Mouse (Mus musculus) heart, adult 8-10 months (tissue): Measurements from ENCODE around the gene Klhl30. TPM values are rescaled to one million over a fixed set of nuclear protein-coding genes. Genes with fewer than 3 reads are reported as not detected.
A peak's percentile ranks its signal among the peaks of the same experiment; 100 is the strongest.

Source experiments
- DNase-seq: peaks from one replicate; pipeline ENCODE4 v3.0.0; 2022; ENCODE audit warnings: low spot score
- total RNA-seq, 4 experiments: library from RNA; stranded (reverse); gene quantifications; 2 replicates each; pipeline ENCODE4 v1.2.4; 2022

The Klhl30 gene
- total RNA-seq = 10 to 100 TPM; 36.7 to 52.8 (median 42.5) TPM

DNA sequence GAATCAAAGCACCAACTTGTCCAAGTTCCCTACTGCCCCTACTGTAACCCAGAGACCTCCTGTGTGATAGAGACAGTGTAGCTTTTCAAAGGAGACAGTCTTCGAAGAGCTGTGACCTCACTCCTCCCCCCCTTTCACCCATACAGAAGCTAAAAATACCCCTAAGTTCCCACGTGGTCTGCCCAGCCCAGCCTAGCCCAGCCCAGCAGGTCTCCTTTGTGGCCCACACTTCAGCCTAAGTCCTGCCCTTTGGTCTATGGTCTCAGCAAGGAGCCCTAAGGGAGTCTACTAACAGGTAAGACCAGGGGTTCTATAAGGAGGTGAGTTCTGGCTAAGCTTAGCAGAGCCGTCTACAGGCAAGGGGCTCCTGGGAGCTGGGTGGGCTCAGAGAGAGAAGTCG lies at the start of gene Klhl30:
Gene Klhl30 (plus strand): TSS at position 176 of the 400 bp plus-strand sequence.
- DNase-seq = peak; percentile 31

- DNase-seq = no peak
Measured at GRCm38 (mm10) chr1:91301206-91301920, 49.5 kb upstream of the Klhl30 start.

DNA sequence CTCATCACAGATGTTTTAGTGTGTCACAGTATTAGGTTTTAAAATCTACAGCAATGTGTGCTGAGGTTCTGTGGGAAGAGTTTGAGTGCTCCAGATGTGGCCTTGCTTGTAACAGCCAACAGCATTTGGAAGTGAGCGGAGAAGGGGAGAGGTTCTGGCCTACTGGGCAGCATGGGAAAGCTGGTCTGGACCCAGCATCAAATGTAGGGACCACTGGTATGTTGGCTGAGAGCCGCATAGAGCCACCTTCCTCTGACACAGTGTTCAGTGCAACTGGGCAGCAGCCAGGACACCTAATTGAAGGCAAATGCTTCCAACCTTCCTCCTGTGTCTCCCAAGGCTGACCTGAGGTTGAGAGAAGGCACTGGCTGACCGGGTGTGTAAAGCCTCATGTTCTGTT lies 48.8 kb upstream of the Klhl30 start:
- no peak for DNase-seq

- no peak for DNase-seq
Measured at GRCm38 (mm10) chr1:91304621-91305020, 46.2 kb upstream of the Klhl30 start.

DNA sequence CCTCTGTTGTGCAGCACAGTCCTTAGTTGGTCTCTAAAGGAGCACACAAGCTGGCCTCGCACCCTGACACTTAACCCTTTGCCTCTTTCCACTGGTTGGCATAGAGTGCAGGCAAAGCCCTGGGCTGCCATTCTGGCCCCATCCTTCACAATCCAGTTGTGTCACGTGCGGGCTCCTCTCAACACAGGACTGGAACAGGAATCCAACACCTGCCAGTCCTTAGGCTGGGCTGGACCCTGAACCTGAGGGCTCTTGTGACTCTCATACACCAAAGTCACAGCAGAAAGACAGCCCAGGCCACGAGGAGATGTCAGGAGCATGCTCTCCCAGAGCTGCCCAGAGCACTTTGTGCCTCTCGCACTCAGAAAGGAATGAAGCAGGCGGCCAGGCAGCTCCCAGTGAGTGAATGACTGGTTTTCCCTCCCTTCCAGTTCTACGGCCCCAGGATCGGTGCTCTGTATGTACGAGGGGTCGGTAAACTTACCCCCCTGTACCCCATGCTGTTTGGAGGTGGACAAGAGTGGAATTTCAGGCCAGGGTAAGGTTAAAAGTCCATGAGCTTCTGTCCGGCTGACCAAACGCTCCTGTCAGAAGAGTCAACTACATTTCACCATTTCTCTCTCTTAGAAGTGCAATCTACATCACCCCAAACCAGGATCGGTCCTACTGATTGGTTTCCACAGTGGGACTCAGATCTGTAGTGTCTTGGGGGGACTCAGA lies 41.3 kb upstream of the Klhl30 start:
- no peak for DNase-seq

- DNase-seq = no peak
Measured at GRCm38 (mm10) chr1:91312273-91312672, 38.5 kb upstream of the Klhl30 start.

DNA sequence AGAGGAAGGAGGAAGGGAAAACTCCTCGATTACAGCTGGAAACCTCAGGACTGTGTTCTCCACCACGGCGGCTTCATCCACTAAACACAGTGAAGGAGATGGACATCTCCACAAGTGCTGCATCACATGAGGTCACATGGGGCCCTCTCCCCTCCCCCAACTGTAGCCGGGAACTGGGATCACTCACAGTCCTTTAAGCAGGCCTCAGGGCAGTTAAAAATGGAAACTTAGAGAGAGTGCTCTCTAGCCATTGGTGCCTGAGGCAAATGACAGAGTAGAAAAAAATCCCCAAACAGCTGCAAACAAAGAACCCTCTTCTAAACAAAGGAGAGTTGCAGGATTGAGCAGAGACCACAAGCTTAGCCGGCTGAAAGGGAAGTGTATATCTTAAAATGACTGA lies 37.6 kb upstream of the Klhl30 start:
- peak; percentile 19 for DNase-seq

DNA sequence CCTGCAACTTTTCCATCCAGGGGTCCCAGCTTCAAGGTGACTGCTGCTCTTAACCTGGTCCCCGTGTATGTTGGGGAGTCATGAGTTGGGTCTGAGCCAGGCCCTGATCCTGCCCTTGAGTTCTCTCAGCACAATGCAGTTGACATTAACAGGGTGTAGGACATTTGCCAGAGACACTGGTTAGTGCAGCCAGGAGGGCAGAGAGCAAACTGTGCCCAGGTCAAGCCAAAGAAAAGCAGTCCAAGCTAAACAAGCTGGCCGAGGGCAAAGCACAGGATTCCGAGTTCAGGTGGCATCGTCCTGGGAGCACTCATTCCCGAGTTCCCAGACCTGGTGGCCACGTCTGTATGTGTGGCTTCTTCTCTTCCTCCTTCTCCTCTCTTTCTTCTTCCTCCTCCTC lies 33.2 kb upstream of the Klhl30 start:
- DNase-seq = no peak

GRCm38 (mm10) chr1:91321760-91322438 lies 28.9 kb upstream of the Klhl30 start, which contains the start of gene Espnl:
Gene Espnl, plus strand, starts transcription at chr1:91322075.
- DNase-seq = no peak

- no peak for DNase-seq
Measured at GRCm38 (mm10) chr1:91324646-91325045, 26.2 kb upstream of the Klhl30 start.

GRCm38 (mm10) chr1:91325488-91326042 lies 25.3 kb upstream of the Klhl30 start:
- DNase-seq = no peak

- no peak for DNase-seq
Measured at GRCm38 (mm10) chr1:91332102-91332501, 18.7 kb upstream of the Klhl30 start.

DNA sequence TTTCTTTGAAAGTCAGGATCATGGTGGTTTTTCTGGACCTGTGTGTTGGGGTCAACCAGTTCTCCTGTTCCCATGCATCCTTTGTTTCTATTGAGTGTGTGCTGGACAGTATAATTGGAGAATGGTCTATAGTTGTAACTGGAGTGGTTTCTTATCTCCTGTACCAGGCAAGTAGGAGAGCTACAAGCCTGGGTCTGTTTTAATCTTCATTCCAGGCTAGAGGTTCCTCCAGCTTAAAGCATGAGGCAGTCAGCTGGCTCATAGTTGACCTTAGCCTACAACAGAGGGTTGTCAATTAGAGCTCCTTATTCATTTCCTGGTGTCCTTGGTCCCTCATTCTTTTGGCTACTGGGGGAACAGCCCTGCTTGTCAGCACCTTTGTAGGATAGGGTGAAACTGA lies 17.2 kb upstream of the Klhl30 start:
- DNase-seq = no peak

GRCm38 (mm10) chr1:91337355-91337754 lies 13.5 kb upstream of the Klhl30 start:
- DNase-seq = no peak

GRCm38 (mm10) chr1:91344001-91344400 lies 6.8 kb upstream of the Klhl30 start:
- no peak for DNase-seq

GRCm38 (mm10) chr1:91344921-91345685 lies 5.7 kb upstream of the Klhl30 start:
- no peak for DNase-seq

DNA sequence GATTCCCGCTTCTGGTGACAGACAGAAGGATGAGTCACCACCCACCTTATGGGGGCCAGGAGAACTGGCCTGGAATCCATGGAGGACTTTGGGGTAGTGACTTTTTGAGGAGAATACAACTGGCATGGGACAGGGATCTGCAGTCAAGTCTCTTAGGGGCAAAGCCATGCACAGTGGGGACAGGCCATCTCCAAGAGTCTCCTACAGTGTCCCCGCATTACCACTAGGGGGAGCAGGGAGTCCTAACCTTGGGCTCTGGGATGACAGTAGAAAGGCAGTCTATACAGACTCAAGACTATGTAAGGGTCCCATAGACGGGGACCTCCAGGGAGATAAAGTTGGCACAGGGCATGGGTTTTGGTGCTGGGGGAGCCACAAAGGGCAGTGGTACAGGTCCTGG lies 3.9 kb upstream of the Klhl30 start:
- peak; percentile 56 for DNase-seq

DNA sequence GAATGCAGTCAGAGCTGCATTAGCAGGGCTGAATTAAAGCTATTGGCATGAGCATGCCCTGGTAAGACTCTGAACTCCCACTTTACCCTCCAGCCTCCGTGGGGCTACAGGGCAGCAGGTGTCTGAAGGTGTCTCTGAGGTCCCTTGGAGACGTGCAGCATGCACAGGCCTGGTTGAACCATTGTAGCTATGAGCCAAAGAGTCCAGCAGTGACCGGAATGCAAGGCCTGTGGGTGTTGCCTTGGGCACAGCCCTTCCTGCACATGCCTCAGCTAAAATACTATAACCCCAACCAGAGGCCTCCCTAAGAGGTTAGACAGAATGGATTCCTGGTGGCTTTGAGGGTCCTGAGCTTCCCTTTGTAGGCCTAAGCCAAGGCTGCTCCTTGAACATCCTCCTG lies 433 bp downstream of the Klhl30 start:
- no peak for DNase-seq

DNA sequence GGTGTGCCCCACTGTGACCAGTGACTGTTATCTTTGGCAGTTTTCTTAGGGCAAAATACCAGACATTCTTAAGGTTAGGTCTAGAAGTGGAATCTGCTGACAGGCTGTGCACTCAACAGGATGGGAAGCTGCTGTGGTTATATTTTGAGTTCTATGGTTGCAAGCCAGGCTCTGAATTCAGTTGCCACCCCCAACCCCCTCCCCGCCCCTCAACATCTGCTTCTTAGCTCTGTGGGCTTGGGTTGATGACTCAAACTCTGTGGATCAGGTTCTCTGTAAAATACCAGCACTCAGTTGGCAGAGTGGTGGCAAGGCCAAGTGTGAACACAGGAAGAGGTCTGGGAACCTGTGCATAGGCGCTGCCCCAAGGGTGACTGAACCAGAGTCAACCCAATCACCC lies 1.5 kb downstream of the Klhl30 start:
- no peak for DNase-seq

DNA sequence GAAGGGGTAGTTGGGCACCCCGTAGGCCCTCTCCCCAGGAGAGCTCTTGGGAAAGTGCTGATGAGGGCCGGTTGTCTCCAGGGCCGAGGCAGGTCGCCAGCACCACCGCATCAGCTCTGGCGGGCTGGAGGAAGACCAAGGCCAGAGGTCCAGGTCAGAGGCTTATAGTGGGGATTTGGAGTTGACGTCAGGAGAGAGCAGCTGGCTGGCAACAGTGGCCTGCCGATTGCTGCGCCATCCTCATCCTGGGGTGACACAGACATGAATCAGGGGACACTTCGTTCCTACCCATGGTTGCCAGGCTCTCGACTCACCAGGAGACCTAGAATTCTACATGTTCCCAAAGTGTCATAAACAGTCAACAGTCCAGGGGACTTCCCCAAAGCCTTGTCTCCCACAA lies 5.3 kb downstream of the Klhl30 start:
- no peak for DNase-seq

DNA sequence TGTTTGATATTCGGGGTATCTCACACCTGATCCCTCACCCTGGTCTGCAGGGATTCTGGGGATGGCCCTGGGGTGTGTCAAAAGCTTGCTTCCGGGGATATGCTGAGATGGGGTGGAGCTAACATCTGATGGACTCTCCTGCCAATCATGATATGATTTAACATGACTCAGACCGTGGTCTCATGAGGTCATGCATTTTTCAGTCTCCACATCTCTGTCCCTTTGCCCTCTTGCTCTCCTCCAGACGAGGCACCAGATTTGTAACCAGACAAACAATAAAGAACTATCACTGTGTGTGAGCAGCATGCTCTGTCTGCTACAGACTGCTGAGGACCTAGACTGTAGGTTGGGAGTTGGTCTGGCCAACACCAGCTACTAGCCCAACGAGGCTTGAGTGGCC lies 11.3 kb downstream of the Klhl30 start:
- DNase-seq = no peak
